In the genomic region with DNA sequence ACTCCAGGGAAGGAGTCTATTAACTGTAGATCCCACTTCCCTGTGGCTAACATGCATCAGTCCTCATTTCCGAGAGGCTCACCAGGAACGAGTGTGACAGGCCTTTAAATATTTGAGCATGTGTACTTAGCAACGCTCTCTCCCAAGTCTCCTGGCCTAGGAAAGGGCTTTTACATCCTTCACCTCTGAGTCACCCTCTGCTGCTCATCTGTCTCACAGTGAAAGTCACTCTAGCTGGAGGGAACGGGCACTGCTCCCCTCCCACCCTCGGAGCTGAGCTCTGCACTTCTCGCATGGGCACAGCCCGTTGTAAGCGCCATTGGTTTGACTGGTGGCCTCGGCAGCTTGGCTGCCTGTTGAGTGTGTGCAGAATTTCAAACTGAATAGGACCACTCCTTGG, we compare ENCODE assay signal across 9 mouse cellular contexts.
DNase-seq lines count a peak whose midpoint lies in the region; ATAC-seq and TF ChIP-seq lines count a peak whose summit lies in the region.
"Had no signal": no experiment of that assay in that cellular context is flagged by ENCODE, and none has a peak within 500 bp of the region (broad histone marks: within the 10 kb centered on the region; RNA-seq: fewer than 3 reads in every experiment).

No protein-coding gene starts in this region.

- no peaks in the 10 kb centered on the region for H3K27me3 ChIP-seq in lung, embryonic 16.5 days (ENCODE audit: control insufficient read depth, insufficient read depth, low read depth, low read length)
- no peaks in the 10 kb centered on the region for H3K27me3 ChIP-seq in hindbrain, postnatal 0 days (ENCODE audit: insufficient read depth, low read length)
- H3K27me3 ChIP-seq in stomach, embryonic 14.5 days (ENCODE audit: control insufficient read depth, insufficient read depth, low read length), result no peaks in the 10 kb centered on the region
- H3K27me3 ChIP-seq: stomach, embryonic 15.5 days had no signal

- H3K4me2 ChIP-seq in lung, embryonic 16.5 days (ENCODE audit: low read depth, low read length), result no peak overlapping the region
- no peak overlapping the region for H3K4me2 ChIP-seq in hindbrain, postnatal 0 days (ENCODE audit: low read depth, low read length)
- no peak overlapping the region for H3K4me2 ChIP-seq in stomach, embryonic 14.5 days (replicated peaks; ENCODE audit: low read depth, low read length)
- H3K4me2 ChIP-seq: stomach, embryonic 15.5 days had no signal

- ATAC-seq in lung, embryonic 16.5 days (ENCODE audit: low read depth), result peak; percentile 50; the same call in 1 of the 2 replicates
- ATAC-seq in hindbrain, postnatal 0 days, result peak; percentile 66
- no peak for ATAC-seq in stomach, embryonic 14.5 days (ENCODE audit: insufficient number of reproducible peaks, insufficient read depth, low FRiP score, low read depth)

- WGBS in lung, embryonic 16.5 days, result 40% methylated on average over 9 of the region's 9 CpGs
- WGBS in hindbrain, postnatal 0 days, result 25% methylated on average over 9 of the region's 9 CpGs
- WGBS in stomach, embryonic 14.5 days, result 32% methylated on average over 9 of the region's 9 CpGs

- H3K4me1 ChIP-seq in lung, embryonic 16.5 days (replicated peaks; ENCODE audit: control insufficient read depth, insufficient read depth, low read length), result 0 out of 2 replicates have a peak, but pooled peaks cover 4% of the 10 kb centered on the region
- H3K4me1 ChIP-seq in hindbrain, postnatal 0 days (ENCODE audit: insufficient read depth, low read length), result peaks cover 12% of the 10 kb centered on the region; the same call in 1 of the 2 replicates
- 0 out of 2 replicates have a peak, but pooled peaks cover 4% of the 10 kb centered on the region for H3K4me1 ChIP-seq in stomach, embryonic 14.5 days (ENCODE audit: control insufficient read depth, insufficient read depth, low read length)

- H3K9me3 ChIP-seq in lung, embryonic 16.5 days (ENCODE audit: control insufficient read depth, low read length), result no peaks in the 10 kb centered on the region
- H3K9me3 ChIP-seq in hindbrain, postnatal 0 days (ENCODE audit: low read length), result no peaks in the 10 kb centered on the region
- no peaks in the 10 kb centered on the region for H3K9me3 ChIP-seq in stomach, embryonic 14.5 days (ENCODE audit: control insufficient read depth, low read depth, low read length)
- H3K9me3 ChIP-seq: stomach, embryonic 15.5 days had no signal

- DNase-seq in cerebellum, adult 8-10 months, result peak; percentile 26
- DNase-seq in cerebellum, postnatal 4 days (ENCODE audit: low spot score in 2 of 2), result no peak
- DNase-seq in lung, postnatal 25 days (ENCODE audit: low spot score), result no peak
- DNase-seq in hindbrain, postnatal 0 days (ENCODE audit: low spot score), result peak; percentile 49
- no peak for DNase-seq in spleen, postnatal 36 days (ENCODE audit: low spot score in 2 of 2)
- DNase-seq in left cerebral cortex, adult 9 months (ENCODE audit: low spot score in 2 of 2), result no peak

- H3K27ac ChIP-seq in lung, embryonic 16.5 days (ENCODE audit: low read length), result no peak overlapping the region
- peak overlapping the region; percentile 79 for H3K27ac ChIP-seq in hindbrain, postnatal 0 days
- H3K27ac ChIP-seq in stomach, embryonic 14.5 days (ENCODE audit: low read length), result peak overlapping the region; percentile 13; the same call in 1 of the 2 replicates

- no peaks in the 10 kb centered on the region for H3K36me3 ChIP-seq in lung, embryonic 16.5 days (ENCODE audit: control insufficient read depth, insufficient read depth, low read length)
- no peaks in the 10 kb centered on the region for H3K36me3 ChIP-seq in hindbrain, postnatal 0 days (ENCODE audit: insufficient read depth, low read length)
- peaks cover 4% of the 10 kb centered on the region; the same call in 1 of the 2 replicates for H3K36me3 ChIP-seq in stomach, embryonic 14.5 days (ENCODE audit: control insufficient read depth, insufficient read depth, low read length)
- H3K36me3 ChIP-seq: stomach, embryonic 15.5 days had no signal

- H3K4me3 ChIP-seq in lung, embryonic 16.5 days (ENCODE audit: low read length), result no peak overlapping the region
- H3K4me3 ChIP-seq in hindbrain, postnatal 0 days (ENCODE audit: low read length), result no peak overlapping the region
- no peak overlapping the region for H3K4me3 ChIP-seq in stomach, embryonic 14.5 days (ENCODE audit: low read depth, low read length)
- H3K4me3 ChIP-seq: stomach, embryonic 15.5 days had no signal

- TF ChIP-seq CTCF in hindbrain, postnatal 0 days (IDR thresholded peaks at IDR 0.05; ENCODE audit: low read depth), result no peak

- no peak overlapping the region for H3K9ac ChIP-seq in lung, embryonic 16.5 days (ENCODE audit: low read length)
- no peak overlapping the region for H3K9ac ChIP-seq in hindbrain, postnatal 0 days (replicated peaks; ENCODE audit: low read length)
- no peak overlapping the region for H3K9ac ChIP-seq in stomach, embryonic 14.5 days (replicated peaks; ENCODE audit: low read depth, low read length)
- H3K9ac ChIP-seq: stomach, embryonic 15.5 days had no signal

Comparison
In these comparisons a context has a peak if more than half of its experiments do, and no peak if none do; other contexts are left out.
1. DNase-seq: peak in cerebellum, adult 8-10 months (single experiment) and hindbrain, postnatal 0 days (single experiment); none in cerebellum, postnatal 4 days (0 of 2), lung, postnatal 25 days (single experiment), spleen, postnatal 36 days (0 of 2) and left cerebral cortex, adult 9 months (0 of 2).